Mouse (Mus musculus): ENCODE measurements around the gene Tmem220. TPM values are rescaled to one million over a fixed set of nuclear protein-coding genes. Genes with fewer than 3 reads are reported as not detected.

The Tmem220 gene
- total and polyA plus RNA-seq, 3 experiments, result 0.30 to 1.6 (median 0.36) TPM

GRCm38 (mm10) chr11:66982794-66983193 lies 42.2 kb upstream of the Tmem220 start:
- Histone ChIP-seq H3K27ac (ENCODE audit: insufficient read depth, low read depth) (no peak overlapping the region), H3K79me2 (replicated peaks; ENCODE audit: control insufficient read depth, extremely low read depth, insufficient read depth, poor library complexity, severe bottlenecking) (no peaks in the 10 kb centered on the region), H3K36me3 (replicated peaks in 1 of 2; ENCODE audit: control insufficient read depth in 1 of 2, insufficient read depth in 1 of 2, low read length in 1 of 2) (no peaks in the 10 kb centered on the region), H3K9ac (ENCODE audit: insufficient read depth, low read depth) (no peak overlapping the region; the same call in 1 of the 2 replicates), H3K9me3 (replicated peaks; ENCODE audit: low read length) (no peaks in the 10 kb centered on the region), H3K27me3 (replicated peaks) (peaks cover 76% of the 10 kb centered on the region), H3K4me1 (ENCODE audit: control insufficient read depth in 1 of 2, insufficient read depth in 2 of 2) (peaks cover 9 to 25% of the 10 kb centered on the region in 2 experiments; a peak in 3 of 4 replicates), H3K4me2 (ENCODE audit: insufficient read depth, low read depth, poor library complexity, severe bottlenecking) (peak overlapping the region; percentile 97), H3K4me3 (replicated peaks in 1 of 3; ENCODE audit: low read depth in 2 of 3, low read length in 2 of 3, poor library complexity in 1 of 3) (no peak overlapping the region)
- in situ Hi-C loops (cut with MboI; ENCODE audit: low pct_ligation_motif_present, low pct_unique_long_range_greater_than_20kb, low sequenced_read_pairs) (loop anchor here (5.0 kb wide), 1 partner anchor 60 kb away; no protein-coding TSS in a partner anchor), dilution Hi-C loops (cut with MboI; ENCODE audit: extremely low pct_ligation_motif_present, extremely low pct_unique_long_range_greater_than_20kb, low sequenced_read_pairs) (no loop called here)
- TF ChIP-seq MEF2A (IDR thresholded peaks at IDR 0.05; ENCODE audit: borderline replicate concordance, low read depth, low read length), result no peak
- peak; percentile 69 for TF ChIP-seq SMC3 (IDR thresholded peaks at IDR 0.05; ENCODE audit: low read depth, low read length)
- peak; percentile 19 to 83; a peak in 2 of 4 replicates for TF ChIP-seq CTCF (conservative IDR thresholded peaks at IDR 0.05 in 1 of 2, IDR thresholded peaks at IDR 0.05 in 1 of 2; ENCODE audit: low read depth in 2 of 2, low read length in 2 of 2)
- TF ChIP-seq POLR2AphosphoS2 (IDR thresholded peaks at IDR 0.05; ENCODE audit: low read depth, low read length), result no peak
- peak; percentile 51; the same call in 1 of the 2 replicates for TF ChIP-seq MAX (IDR thresholded peaks at IDR 0.05; ENCODE audit: low read length)
- no peak for TF ChIP-seq SIN3A (IDR thresholded peaks at IDR 0.05; ENCODE audit: low read length)
- no peak for TF ChIP-seq JUND (conservative IDR thresholded peaks at IDR 0.05; ENCODE audit: low read depth, low read length)
- no peak; the same call in 1 of the 2 replicates for TF ChIP-seq MXI1 (IDR thresholded peaks at IDR 0.05; ENCODE audit: low read depth, low read length)
- no peak for TF ChIP-seq MAFK (IDR thresholded peaks at IDR 0.05; ENCODE audit: insufficient replicate concordance, low read length)
- peak; percentile 70 for TF ChIP-seq NRF1 (IDR thresholded peaks at IDR 0.05; ENCODE audit: low read depth, low read length)
- TF ChIP-seq ZKSCAN1 (IDR thresholded peaks at IDR 0.05; ENCODE audit: borderline replicate concordance, low read depth, low read length), result no peak
- peak; percentile 89 for TF ChIP-seq BHLHE40 (IDR thresholded peaks at IDR 0.05; ENCODE audit: low read depth, low read length)
- TF ChIP-seq ELF1 (IDR thresholded peaks at IDR 0.05; ENCODE audit: low read depth, low read length), result peak; percentile 19; the same call in 1 of the 2 replicates
- no peak for TF ChIP-seq TBP (conservative IDR thresholded peaks at IDR 0.05; ENCODE audit: low read depth, low read length)
- TF ChIP-seq POLR2A (IDR thresholded peaks at IDR 0.05; ENCODE audit: low read depth, low read length), result no peak
- TF ChIP-seq MYC (IDR thresholded peaks at IDR 0.05; ENCODE audit: low read depth, low read length), result peak; percentile 45; the same call in 1 of the 2 replicates
- TF ChIP-seq RAD21 (IDR thresholded peaks at IDR 0.05; ENCODE audit: low read depth, low read length), result peak; percentile 32
- TF ChIP-seq E2F4 (IDR thresholded peaks at IDR 0.05; ENCODE audit: insufficient replicate concordance, low read depth, low read length), result no peak
- TF ChIP-seq NELFE (IDR thresholded peaks at IDR 0.05; ENCODE audit: low read depth, low read length), result no peak
- TF ChIP-seq JUN (IDR thresholded peaks at IDR 0.05; ENCODE audit: insufficient read depth, low read depth, low read length), result no peak
- TF ChIP-seq ETS1 (conservative IDR thresholded peaks at IDR 0.05; ENCODE audit: low read depth, low read length), result no peak
- no peak for TF ChIP-seq ZC3H11A (IDR thresholded peaks at IDR 0.05; ENCODE audit: low read depth, low read length)
- TF ChIP-seq CHD1 (IDR thresholded peaks at IDR 0.05; ENCODE audit: low read depth, low read length), result no peak
- peak; percentile 30; the same call in 1 of the 2 replicates for TF ChIP-seq IRF4 (IDR thresholded peaks at IDR 0.05; ENCODE audit: low read depth, low read length)
- no peak for TF ChIP-seq EP300 (IDR thresholded peaks at IDR 0.05; ENCODE audit: low read length)
- TF ChIP-seq USF1 (IDR thresholded peaks at IDR 0.05; ENCODE audit: low read depth, low read length), result no peak; the same call in 1 of the 2 replicates
- peak; percentile 52 for DNase-seq (ENCODE audit: extremely low read depth)

Data from CH12.LX (cell line).